Mouse (Mus musculus) gastrocnemius, postnatal 14 days (tissue): ENCODE data around the gene Gk5. TPM values are rescaled to one million over a fixed set of nuclear protein-coding genes. Genes with fewer than 3 reads are reported as not detected.
"Not testable (repeated sequence)": the region's sequence is repeated elsewhere in the genome, so short reads cannot be mapped to it uniquely, and the experiment has no call there.

ENCODE experiments used
- DNase-seq: peaks from one replicate; pipeline ENCODE4 v3.0.0; 2021; ENCODE audit warnings: mixed read lengths
- intact Hi-C: fragments of 180-260 bp; cut with DNase I; formaldehyde crosslinking; loops from one replicate; pipeline ENCODE4 v1.15.1; 2025; ENCODE audit warnings: low total_unique reads
- long read RNA-seq, 2 experiments: library from polyadenylated mRNA; stranded (forward); transcript quantifications; one replicate each; pipeline ENCODE4 v2.0.0; 2021
- total RNA-seq, 2 experiments: library from RNA; stranded (reverse); gene quantifications; 2 replicates each; pipeline ENCODE4 v1.2.3; 2021

The Gk5 gene
- 1 to 10 TPM; 2.7 to 3.3 TPM for total RNA-seq
- long read RNA-seq, experiment 1: 0 reads
- long read RNA-seq, experiment 2: 0 reads

DNA sequence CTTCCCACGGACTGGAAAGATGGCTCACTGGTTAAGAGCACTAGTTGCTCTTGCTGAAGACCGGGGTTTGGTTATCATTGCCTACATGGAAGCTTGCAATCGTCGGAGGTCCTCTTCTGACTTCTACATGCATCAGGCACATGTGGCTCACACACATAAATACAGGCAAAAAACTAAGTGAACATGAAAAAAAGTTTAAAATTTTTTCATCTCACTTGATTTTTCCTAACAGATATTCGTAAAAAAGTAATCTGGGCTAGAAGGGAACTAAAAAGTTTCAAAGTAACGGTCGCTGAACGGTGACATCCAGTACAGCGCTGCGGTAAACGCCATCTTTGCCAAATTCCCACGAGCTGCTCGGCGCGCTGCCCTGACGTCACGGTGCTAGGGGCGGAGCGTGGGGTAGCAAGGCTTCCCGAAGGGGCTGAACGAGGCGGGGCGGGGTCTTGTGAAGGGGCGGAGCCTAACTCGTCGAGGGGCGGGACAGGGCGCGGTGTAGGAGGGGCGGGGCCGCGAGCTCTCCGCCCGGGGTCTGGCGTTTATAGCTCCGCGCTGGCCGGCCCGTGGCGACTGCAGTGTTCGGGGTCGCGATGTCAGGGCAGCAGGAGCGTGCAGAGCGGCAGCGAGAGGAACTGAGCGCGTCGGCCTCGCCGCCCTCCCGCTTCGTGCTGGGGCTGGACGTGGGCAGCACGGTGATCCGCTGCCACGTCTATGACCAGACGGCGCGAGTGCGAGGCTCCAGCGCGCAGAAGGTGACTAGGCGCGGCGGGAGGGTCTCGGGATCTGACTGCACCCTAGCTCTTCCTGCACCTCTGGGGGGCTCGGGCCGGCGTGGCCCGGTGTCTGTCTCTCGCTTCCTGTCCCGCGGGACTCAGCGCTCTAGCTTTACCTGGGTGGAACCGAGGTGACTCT, at the start of gene Gk5:
TSS of gene Gk5 (plus strand) at position 502 of the 912 bp plus-strand sequence.
- DNase-seq: peak; percentile 100
- intact Hi-C loops: no loop called here

DNA sequence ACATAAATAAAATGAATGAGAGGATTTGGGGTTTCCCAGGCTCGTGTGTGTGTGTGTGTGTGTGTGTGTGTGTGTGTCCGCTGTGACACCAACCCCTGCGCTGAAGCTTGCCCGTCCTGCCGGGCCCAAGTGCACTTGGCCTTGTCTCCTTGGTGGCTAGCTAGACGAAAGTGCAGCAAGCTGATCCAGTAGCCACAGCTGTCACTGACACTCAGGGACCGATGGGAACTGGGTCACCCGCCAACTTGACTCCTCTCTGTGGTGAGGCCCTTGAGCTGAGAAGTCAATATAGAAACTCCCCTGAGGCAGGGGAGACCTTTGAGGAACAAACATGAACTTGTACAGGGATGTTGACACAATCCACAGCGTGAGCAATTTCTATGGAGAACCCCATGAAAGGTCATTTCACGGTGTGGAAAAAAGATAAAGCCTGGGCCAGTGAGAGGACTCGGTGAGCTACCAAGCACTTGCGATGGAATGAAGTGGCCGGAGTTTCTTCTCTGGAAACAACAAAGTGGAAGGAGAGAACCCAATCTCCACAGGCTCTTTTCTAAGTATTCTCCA, 40.3 kb upstream of the Gk5 start:
- peak; percentile 54 for DNase-seq
- intact Hi-C loops: no loop called here

DNA sequence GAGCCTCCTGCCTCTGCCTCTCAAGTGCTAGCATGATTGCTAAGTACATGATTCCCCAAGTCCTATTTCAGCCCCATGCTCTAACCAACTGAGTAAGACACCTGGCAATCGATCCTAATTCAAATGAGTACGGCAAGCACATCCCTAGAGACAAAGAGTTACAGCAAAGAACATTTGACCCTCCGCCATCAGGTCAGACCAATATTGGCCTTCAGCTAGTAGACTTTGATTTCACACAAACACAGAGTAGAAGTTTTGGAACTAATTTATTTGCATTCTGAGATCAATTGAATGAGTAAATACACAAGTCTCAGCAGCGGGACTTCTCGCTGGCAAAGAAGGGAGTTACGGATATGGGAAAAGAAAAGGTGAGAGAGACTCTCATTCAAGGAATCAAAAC, 33.9 kb upstream of the Gk5 start:
- intact Hi-C loops: no loop called here
- DNase-seq: no peak

- DNase-seq: no peak
- intact Hi-C loops: no loop called here
These were observed 31.5 kb upstream of the Gk5 start for GRCm38 (mm10) chr9:96087671-96088070.

- DNase-seq, intact Hi-C loops: not testable (repeated sequence)
These were observed 30.7 kb upstream of the Gk5 start for GRCm38 (mm10) chr9:96088456-96088855.

DNA sequence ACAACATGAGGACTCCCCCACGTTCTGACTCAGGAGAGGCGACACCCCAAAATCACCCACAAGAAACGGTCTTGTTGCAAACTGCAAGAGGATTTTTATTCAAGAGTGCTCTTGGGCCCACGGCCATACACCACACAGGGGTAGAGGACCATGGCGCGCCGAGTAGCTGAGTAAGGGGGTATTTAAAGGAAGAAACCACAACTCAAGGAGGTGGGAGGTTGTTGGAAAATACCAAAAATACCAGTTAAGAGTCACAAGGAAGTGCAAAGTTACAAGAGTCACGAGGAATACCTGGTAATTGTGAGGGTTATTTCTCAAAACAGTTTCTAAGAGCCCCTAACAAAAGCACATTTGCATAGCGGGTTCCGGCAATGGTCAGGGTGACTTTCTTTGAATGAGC, 26.5 kb upstream of the Gk5 start:
- DNase-seq, intact Hi-C loops: not testable (repeated sequence)

DNA sequence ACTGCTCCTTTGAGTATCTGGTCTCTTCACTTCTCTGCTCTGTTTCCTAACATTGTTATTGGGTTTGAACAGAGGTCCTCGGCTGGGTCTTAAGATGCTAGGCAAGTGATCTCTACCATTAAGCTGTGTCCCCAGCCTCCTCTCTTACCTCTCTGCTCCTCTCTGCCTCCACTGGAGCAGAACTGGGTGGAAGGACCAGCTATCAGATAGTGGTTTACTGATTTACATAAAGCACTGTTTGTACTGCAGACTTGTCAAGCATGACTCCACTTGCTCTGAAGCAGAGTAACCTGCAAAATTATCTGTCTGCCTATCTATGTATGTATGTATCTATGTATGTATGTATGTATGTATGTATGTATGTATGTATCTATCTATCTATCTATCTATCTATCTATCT, 25.9 kb upstream of the Gk5 start:
- no peak for DNase-seq
- intact Hi-C loops: no loop called here

DNA sequence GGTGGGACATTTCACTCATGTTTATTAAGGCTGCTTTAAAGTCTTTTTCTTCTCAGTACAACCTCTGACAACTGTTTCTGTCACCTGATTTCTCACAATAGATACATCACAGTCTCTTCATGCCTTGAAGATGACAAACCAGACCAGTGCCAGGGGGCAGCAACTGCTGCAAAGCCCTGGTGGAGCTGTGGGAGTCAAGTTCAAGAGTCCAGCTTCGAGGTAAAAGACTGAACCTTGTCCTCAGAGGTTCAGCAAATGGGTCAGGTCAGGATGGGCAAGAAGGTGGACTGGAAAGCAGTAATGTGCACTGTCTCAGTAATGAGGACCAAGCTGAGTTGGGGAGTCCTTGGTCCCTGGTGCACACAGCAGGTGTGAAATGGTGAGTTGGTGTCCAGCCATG, 24.8 kb upstream of the Gk5 start:
- no peak for DNase-seq
- intact Hi-C loops: no loop called here

- no peak for DNase-seq
- intact Hi-C loops: no loop called here
These were observed 24.0 kb upstream of the Gk5 start for GRCm38 (mm10) chr9:96095192-96095591.

GRCm38 (mm10) chr9:96102846-96103245, 16.3 kb upstream of the Gk5 start:
- intact Hi-C loops: no loop called here
- DNase-seq: no peak

DNA sequence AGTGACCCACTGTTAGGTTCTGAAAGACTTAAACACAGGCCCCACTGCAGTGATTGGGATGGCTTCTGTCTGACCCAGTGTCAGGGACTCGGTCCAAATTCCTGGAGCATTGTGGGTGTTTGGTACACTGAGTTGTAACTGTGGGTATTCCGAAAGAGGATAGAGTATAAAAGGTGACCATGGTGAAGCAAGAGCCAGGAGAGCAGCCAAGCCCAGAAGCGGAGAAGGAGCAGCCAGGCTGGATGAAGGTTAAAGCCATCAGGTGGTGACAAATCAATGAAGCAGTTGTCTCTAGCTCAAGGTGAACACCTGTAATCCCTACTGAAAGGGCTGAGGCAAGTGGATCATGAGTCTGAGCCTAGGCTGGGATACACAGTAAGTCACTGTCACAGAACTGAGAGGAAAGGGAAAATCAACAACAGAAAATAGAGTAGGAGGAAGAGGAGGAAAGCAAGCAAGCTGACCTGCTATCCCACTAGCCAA, 6.2 kb upstream of the Gk5 start:
- intact Hi-C loops: no loop called here

DNA sequence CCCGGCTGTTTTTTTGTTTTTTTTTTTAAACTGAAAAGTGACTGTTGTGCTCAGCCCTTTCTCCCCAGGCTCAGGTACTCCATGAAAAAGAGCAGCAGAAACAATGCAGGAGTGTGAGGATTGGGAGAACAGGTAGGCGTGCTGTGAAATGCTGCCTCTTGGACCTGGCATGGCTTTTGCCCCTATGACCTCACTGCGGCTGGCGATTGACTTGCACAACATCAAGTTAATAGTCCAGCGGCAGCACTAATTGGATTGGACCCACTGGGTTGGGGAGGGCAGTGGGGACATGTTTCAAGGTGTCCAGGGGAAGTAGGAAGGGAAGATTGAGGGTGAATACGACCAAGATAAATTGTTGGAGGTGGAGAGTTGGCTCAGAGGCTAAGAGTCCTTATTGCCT, 2.4 kb upstream of the Gk5 start:
- DNase-seq: no peak
- intact Hi-C loops: no loop called here

More for the DNA sequence above, 6.2 kb upstream of the Gk5 start:
- DNase-seq: no peak

GRCm38 (mm10) chr9:96118216-96118615, 946 bp upstream of the Gk5 start:
- intact Hi-C loops: no loop called here
- DNase-seq: no peak

- intact Hi-C loops: no loop called here
- no peak for DNase-seq
These were observed 8.8 kb downstream of the Gk5 start for GRCm38 (mm10) chr9:96127972-96128371.

DNA sequence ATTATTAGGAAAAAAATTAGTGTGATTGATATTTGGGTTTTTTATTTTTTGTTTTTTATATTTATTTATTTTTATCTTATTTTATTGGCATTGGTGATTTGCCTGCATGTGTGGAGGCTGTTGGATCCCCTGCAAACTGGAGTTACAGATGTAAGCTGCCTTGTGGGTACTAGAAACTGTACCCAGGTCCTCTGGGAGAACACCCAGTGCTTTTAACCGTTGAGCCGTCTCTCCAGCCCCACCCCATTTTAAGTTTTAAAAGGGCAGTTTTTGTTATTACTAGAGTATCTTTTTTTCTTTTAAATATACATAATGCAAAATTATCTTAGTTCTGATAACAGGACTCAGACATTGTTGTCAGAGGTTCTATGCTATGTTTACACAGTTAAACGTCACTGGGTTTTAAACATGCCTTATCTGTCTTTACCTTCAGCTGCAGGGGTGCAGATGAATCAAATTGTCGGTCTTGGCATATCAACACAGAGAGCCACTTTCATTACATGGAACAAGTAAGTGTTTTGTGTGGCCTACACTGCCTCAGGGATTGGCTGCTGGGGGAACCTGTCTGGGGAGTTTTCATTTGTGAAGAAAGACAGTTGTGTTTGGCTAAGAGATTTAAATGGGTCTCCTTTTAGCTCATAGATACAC, 13.9 kb downstream of the Gk5 start:
- no peak for DNase-seq
- intact Hi-C loops: no loop called here

GRCm38 (mm10) chr9:96134470-96134869, 15.3 kb downstream of the Gk5 start:
- intact Hi-C loops: no loop called here
- DNase-seq: no peak

- intact Hi-C loops: no loop called here
- DNase-seq: peak; percentile 69
These were observed 15.8 kb downstream of the Gk5 start for GRCm38 (mm10) chr9:96134916-96135315.

DNA sequence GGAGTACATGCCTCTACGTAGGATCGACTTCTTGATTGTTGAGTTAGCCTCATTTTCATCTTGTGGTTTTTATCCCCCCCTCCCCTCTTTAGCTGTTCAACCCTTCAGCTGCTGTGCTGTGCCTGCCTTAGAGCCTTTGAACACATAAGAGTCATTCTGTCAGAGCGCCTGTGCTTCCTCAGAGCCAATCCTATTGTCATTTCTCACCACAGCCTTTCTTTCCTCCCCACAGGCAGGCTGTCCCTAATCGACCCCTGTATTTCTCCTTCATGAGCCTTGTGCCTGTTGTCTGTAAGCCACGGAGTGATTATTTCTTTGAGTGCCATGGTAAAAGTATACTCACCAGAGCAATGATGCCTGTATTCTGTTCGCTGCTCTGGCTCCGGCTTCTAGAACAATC, 16.3 kb downstream of the Gk5 start:
- DNase-seq: no peak
- intact Hi-C loops: no loop called here

DNA sequence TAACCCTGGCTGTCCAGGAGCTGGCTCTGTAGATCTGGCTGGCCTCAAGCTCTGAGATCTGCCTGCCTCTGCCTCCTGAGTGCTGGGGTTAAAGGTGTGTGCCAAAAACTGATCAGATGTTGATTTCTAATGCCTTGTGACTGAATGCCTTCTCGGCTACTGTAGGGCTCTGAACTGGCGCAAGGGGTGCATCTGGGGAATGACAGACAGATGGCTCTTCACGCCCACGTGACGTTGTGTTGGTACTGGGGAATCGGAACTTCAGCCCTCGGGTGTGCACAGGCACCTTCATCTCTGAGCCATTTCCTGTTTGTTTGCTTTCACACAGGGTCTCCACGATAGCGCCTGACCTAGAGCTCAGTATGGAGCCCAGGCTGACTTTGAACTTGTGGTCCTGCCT, 19.8 kb downstream of the Gk5 start:
- DNase-seq: no peak
- intact Hi-C loops: no loop called here

- DNase-seq: no peak
- intact Hi-C loops: no loop called here
These were observed 20.7 kb downstream of the Gk5 start for GRCm38 (mm10) chr9:96139876-96140275.
